Mouse (Mus musculus): ENCODE measurements around the gene Trmt10b.

DNA sequence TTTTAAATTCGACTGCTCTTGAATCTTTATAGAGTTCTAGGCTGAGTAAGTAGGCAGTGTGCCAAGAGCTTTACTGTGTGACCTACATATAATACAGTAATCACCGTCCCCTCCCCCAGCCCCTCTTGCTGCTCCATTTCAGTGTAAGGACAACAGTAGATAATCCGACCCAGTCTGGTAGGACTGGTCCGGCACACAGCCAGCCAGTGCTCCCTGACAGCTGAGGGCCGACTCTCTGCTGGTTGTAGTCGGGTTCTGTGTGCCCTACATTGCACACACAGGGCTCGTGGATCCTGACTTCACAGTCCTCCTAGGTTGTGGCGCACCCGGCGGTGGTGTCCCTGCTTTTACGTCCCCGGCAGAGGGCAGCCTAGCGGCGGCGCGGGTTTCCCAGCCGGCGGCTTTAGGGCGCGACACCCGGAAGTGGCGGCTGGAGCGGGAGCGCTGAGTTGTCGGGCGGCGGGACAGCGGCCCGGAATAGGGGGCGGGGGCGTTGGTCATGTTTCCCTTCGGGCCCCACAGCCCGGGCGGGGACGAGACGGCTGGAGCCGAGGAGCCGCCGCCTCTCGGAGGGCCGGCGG, 44.8 kb downstream of the Trmt10b start, which contains the start of gene Dcaf10:
- no peak for TF ChIP-seq CTCF (IDR thresholded peaks at IDR 0.05; ENCODE audit: low read depth, low read length)
- TF ChIP-seq POLR2A (IDR thresholded peaks at IDR 0.05; ENCODE audit: borderline replicate concordance, low read depth, low read length): 0 out of 2 replicates have a peak, but pooled peaks have one; percentile 19
